Mouse (Mus musculus) myocyte (in vitro differentiated cells): Measurements from ENCODE around the gene Erich3.

Source experiments
- MYOD1 ChIP-seq, 3 experiments: IDR thresholded peaks; one replicate each; pipeline ENCODE4 v1.6.1; 2011; ENCODE audit warnings: control low read depth in 2 of 3, low read depth in 2 of 3, mild to moderate bottlenecking in 2 of 3, moderate library complexity in 1 of 3; ENCODE audit not compliant: insufficient read length in 2 of 3, control insufficient read depth in 1 of 3
- POLR2A ChIP-seq: IDR thresholded peaks from one replicate; pipeline ENCODE4 v1.6.1; 2011; ENCODE audit warnings: low read depth, mild to moderate bottlenecking, control low read depth, moderate library complexity; ENCODE audit not compliant: insufficient read length
- TCF3 ChIP-seq: IDR thresholded peaks from one replicate; pipeline ENCODE4 v1.6.1; 2011; ENCODE audit warnings: low read depth, control low read depth; ENCODE audit not compliant: insufficient read length
- USF1 ChIP-seq: IDR thresholded peaks from one replicate; pipeline ENCODE4 v1.6.1; 2011; ENCODE audit warnings: low read depth, mild to moderate bottlenecking, control low read depth, moderate library complexity

DNA sequence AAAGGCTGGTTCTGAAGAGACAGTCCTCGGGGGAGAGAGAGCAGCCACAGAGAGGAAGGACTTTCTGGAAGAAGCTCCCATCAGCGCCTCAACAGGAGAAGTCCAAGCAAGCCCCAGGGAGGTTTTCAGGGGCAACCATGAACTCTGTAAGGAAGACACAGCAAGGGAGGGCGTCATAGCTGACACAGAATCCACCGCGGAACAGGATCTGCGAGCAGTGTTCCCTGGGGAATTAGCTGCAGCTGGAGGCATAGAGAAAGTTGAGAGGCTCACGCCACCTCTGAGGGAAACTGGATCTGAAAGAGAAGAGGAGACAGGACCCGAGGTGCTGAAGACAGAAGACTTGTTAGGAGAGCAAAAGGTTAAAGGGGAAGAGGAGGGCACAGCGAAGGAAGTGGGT is 99.7 kb downstream of the Erich3 start:
- TF ChIP-seq TCF3 = no peak
- no peak for TF ChIP-seq MYOD1 (IDR thresholded peaks at IDR 0.05; ENCODE audit: control insufficient read depth in 1 of 3, insufficient read length in 2 of 3, low read depth in 2 of 3)
- TF ChIP-seq POLR2A = no peak
- no peak for TF ChIP-seq USF1
